Mouse (Mus musculus): ENCODE measurements around the gene Ctsh. TPM values are rescaled to one million over a fixed set of nuclear protein-coding genes. Genes with fewer than 3 reads are reported as not detected.

Ctsh gene
- total and polyA plus RNA-seq, 2 experiments = 109 to 551 TPM

- Histone ChIP-seq H3K79me2 (ENCODE audit: control insufficient read depth, insufficient read depth, low read length) (peaks cover 16% of the 10 kb centered on the region), H3K27ac (replicated peaks; ENCODE audit: insufficient read depth, low read depth, low read length) (peak overlapping the region; percentile 86), H3K9ac (ENCODE audit: low read depth, low read length) (peak overlapping the region; percentile 87), H3K4me3 (ENCODE audit: insufficient read depth, low read depth, low read length) (peak overlapping the region; percentile 86), H3K36me3 (ENCODE audit: control insufficient read depth, insufficient read depth, low read length) (peaks cover 9% of the 10 kb centered on the region; the same call in 1 of the 2 replicates), H3K27me3 (ENCODE audit: control insufficient read depth, insufficient read depth, low read length) (no peaks in the 10 kb centered on the region), H3K4me1 (ENCODE audit: control insufficient read depth, insufficient read depth, low read length) (peaks cover 22% of the 10 kb centered on the region)
- peak; percentile 77 for DNase-seq (ENCODE audit: extremely low read depth, low read depth, low spot score)
- WGBS = under 1% methylated on average over 13 of the region's 13 CpGs
- TF ChIP-seq CTCF (IDR thresholded peaks at IDR 0.05; ENCODE audit: low read depth, low read length) = no peak
- no peak for TF ChIP-seq POLR2A (IDR thresholded peaks at IDR 0.05; ENCODE audit: extremely low read depth, insufficient read depth, low read length)
These were observed 59.2 kb downstream of the Ctsh start for GRCm38 (mm10) chr9:90113151-90113550.

GRCm38 (mm10) chr9:90113651-90114566 lies 60.0 kb downstream of the Ctsh start:
- TF ChIP-seq CTCF (IDR thresholded peaks at IDR 0.05; ENCODE audit: low read depth, low read length) (peak; percentile 55), POLR2A (IDR thresholded peaks at IDR 0.05; ENCODE audit: extremely low read depth, insufficient read depth, low read length) (no peak)
- under 1% methylated on average over 81 of the region's 82 CpGs for WGBS
- H3K4me1 ChIP-seq (ENCODE audit: control insufficient read depth, insufficient read depth, low read length) = peaks cover 18% of the 10 kb centered on the region
- H3K79me2 ChIP-seq (ENCODE audit: control insufficient read depth, insufficient read depth, low read length) = peaks cover 16% of the 10 kb centered on the region
- H3K9ac ChIP-seq (ENCODE audit: low read depth, low read length) = peak overlapping the region; percentile 86
- H3K27ac ChIP-seq (replicated peaks; ENCODE audit: insufficient read depth, low read depth, low read length) = peak overlapping the region; percentile 86
- peak overlapping the region; percentile 86 for H3K4me3 ChIP-seq (ENCODE audit: insufficient read depth, low read depth, low read length)
- no peaks in the 10 kb centered on the region for H3K27me3 ChIP-seq (ENCODE audit: control insufficient read depth, insufficient read depth, low read length)
- DNase-seq (ENCODE audit: extremely low read depth, low read depth, low spot score) = peak; percentile 73
- peaks cover 6% of the 10 kb centered on the region; the same call in 1 of the 2 replicates for H3K36me3 ChIP-seq (ENCODE audit: control insufficient read depth, insufficient read depth, low read length)

- Histone ChIP-seq H3K9ac (ENCODE audit: low read depth, low read length) (peak within 1 kb of the TSS; percentile 86), H3K4me1 (ENCODE audit: control insufficient read depth, insufficient read depth, low read length) (peaks cover 11% of the 10 kb centered on the region), H3K27ac (replicated peaks; ENCODE audit: insufficient read depth, low read depth, low read length) (peak within 1 kb of the TSS; percentile 86), H3K27me3 (ENCODE audit: control insufficient read depth, insufficient read depth, low read length) (no peaks in the 10 kb centered on the region), H3K4me3 (ENCODE audit: insufficient read depth, low read depth, low read length) (peak within 1 kb of the TSS; percentile 86), H3K79me2 (ENCODE audit: control insufficient read depth, insufficient read depth, low read length) (peaks cover 10% of the 10 kb centered on the region; the same call in 1 of the 2 replicates), H3K36me3 (ENCODE audit: control insufficient read depth, insufficient read depth, low read length) (no peaks in the 10 kb centered on the region)
- WGBS = under 1% methylated on average over 40 of the region's 40 CpGs
- peak; percentile 84 for DNase-seq (ENCODE audit: extremely low read depth, low read depth, low spot score)
- TF ChIP-seq CTCF (IDR thresholded peaks at IDR 0.05; ENCODE audit: low read depth, low read length) (no peak), POLR2A (IDR thresholded peaks at IDR 0.05; ENCODE audit: extremely low read depth, insufficient read depth, low read length) (0 out of 2 replicates have a peak, but pooled peaks have one; percentile 43)
These were observed 60.8 kb downstream of the Ctsh start, which contains the start of gene Morf4l1 for GRCm38 (mm10) chr9:90114567-90115307. Gene Morf4l1, minus strand, starts transcription at chr9:90114774.

GRCm38 (mm10) chr9:90115308-90115700 lies 61.4 kb downstream of the Ctsh start:
- Histone ChIP-seq H3K4me3 (ENCODE audit: insufficient read depth, low read depth, low read length) (no peak overlapping the region), H3K9ac (ENCODE audit: low read depth, low read length) (no peak overlapping the region; the same call in 1 of the 2 replicates)
- TF ChIP-seq CTCF (IDR thresholded peaks at IDR 0.05; ENCODE audit: low read depth, low read length) (no peak), POLR2A (IDR thresholded peaks at IDR 0.05; ENCODE audit: extremely low read depth, insufficient read depth, low read length) (no peak)

GRCm38 (mm10) chr9:90117234-90117633 lies 63.3 kb downstream of the Ctsh start:
- H3K79me2 ChIP-seq (ENCODE audit: control insufficient read depth, insufficient read depth, low read length) = peaks cover 4% of the 10 kb centered on the region; the same call in 1 of the 2 replicates
- no peaks in the 10 kb centered on the region; the same call in 1 of the 2 replicates for H3K4me1 ChIP-seq (ENCODE audit: control insufficient read depth, insufficient read depth, low read length)
- no peak overlapping the region for H3K27ac ChIP-seq (replicated peaks; ENCODE audit: insufficient read depth, low read depth, low read length)
- no peaks in the 10 kb centered on the region for H3K36me3 ChIP-seq (ENCODE audit: control insufficient read depth, insufficient read depth, low read length)
- no peaks in the 10 kb centered on the region for H3K27me3 ChIP-seq (ENCODE audit: control insufficient read depth, insufficient read depth, low read length)
- no peak overlapping the region for H3K4me3 ChIP-seq (ENCODE audit: insufficient read depth, low read depth, low read length)
- TF ChIP-seq CTCF (IDR thresholded peaks at IDR 0.05; ENCODE audit: low read depth, low read length) (no peak), POLR2A (IDR thresholded peaks at IDR 0.05; ENCODE audit: extremely low read depth, insufficient read depth, low read length) (no peak)
- DNase-seq (ENCODE audit: extremely low read depth, low read depth, low spot score) = no peak
- no peak overlapping the region for H3K9ac ChIP-seq (ENCODE audit: low read depth, low read length)

More at GRCm38 (mm10) chr9:90115308-90115700, 61.4 kb downstream of the Ctsh start:
- H3K4me1 ChIP-seq (ENCODE audit: control insufficient read depth, insufficient read depth, low read length) = peaks cover 10% of the 10 kb centered on the region
- H3K36me3 ChIP-seq (ENCODE audit: control insufficient read depth, insufficient read depth, low read length) = no peaks in the 10 kb centered on the region
- H3K27ac ChIP-seq (replicated peaks; ENCODE audit: insufficient read depth, low read depth, low read length) = no peak overlapping the region
- H3K27me3 ChIP-seq (ENCODE audit: control insufficient read depth, insufficient read depth, low read length) = no peaks in the 10 kb centered on the region
- DNase-seq (ENCODE audit: extremely low read depth, low read depth, low spot score) = no peak
- peaks cover 10% of the 10 kb centered on the region; the same call in 1 of the 2 replicates for H3K79me2 ChIP-seq (ENCODE audit: control insufficient read depth, insufficient read depth, low read length)

All from liver, adult 2 months (tissue).